Mouse (Mus musculus): ENCODE data around the gene Fras1. TPM values are rescaled to one million over a fixed set of nuclear protein-coding genes. Genes with fewer than 3 reads are reported as not detected.

Gene Fras1
- polyA plus RNA-seq, 1 experiment: 1.5 TPM

- Histone ChIP-seq H3ac (ENCODE audit: control insufficient read depth, insufficient read length) (no peak overlapping the region), H3K27me3 (ENCODE audit: control insufficient read depth, insufficient read depth, insufficient read length) (no peaks in the 10 kb centered on the region), H3K4me3 (no peak overlapping the region), H3K79me2 (ENCODE audit: control insufficient read depth, insufficient read depth) (no peaks in the 10 kb centered on the region), H3K36me3 (ENCODE audit: control insufficient read depth, insufficient read depth) (no peaks in the 10 kb centered on the region), H3K4me2 (ENCODE audit: low read depth) (no peak overlapping the region)
- TF ChIP-seq MYOG (IDR thresholded peaks at IDR 0.05; ENCODE audit: control insufficient read depth in 1 of 3, insufficient read depth in 1 of 3, insufficient read length in 2 of 3, low read depth in 2 of 3) (no peak), E2F4 (IDR thresholded peaks at IDR 0.05; ENCODE audit: insufficient read depth) (no peak), REST (IDR thresholded peaks at IDR 0.05; ENCODE audit: insufficient read depth, insufficient read length) (no peak), POLR2A (IDR thresholded peaks at IDR 0.05; ENCODE audit: insufficient read length, low read depth) (no peak)
Observed at GRCm38 (mm10) chr5:96608581-96609280, 235.0 kb downstream of the Fras1 start.

- H3K27me3 ChIP-seq (ENCODE audit: control insufficient read depth, insufficient read depth, insufficient read length): no peaks in the 10 kb centered on the region
- H3K4me2 ChIP-seq (ENCODE audit: low read depth): no peak overlapping the region
- no peak for TF ChIP-seq MYOG (IDR thresholded peaks at IDR 0.05; ENCODE audit: control insufficient read depth in 1 of 3, insufficient read depth in 1 of 3, insufficient read length in 2 of 3, low read depth in 2 of 3)
- TF ChIP-seq SRF (IDR thresholded peaks at IDR 0.05; ENCODE audit: control insufficient read depth, insufficient read length, low read depth): no peak
- no peak for TF ChIP-seq POLR2AphosphoS2 (IDR thresholded peaks at IDR 0.05; ENCODE audit: insufficient read length, low read depth)
- no peak for TF ChIP-seq REST (IDR thresholded peaks at IDR 0.05; ENCODE audit: insufficient read depth, insufficient read length)
- TF ChIP-seq TCF12 (IDR thresholded peaks at IDR 0.05; ENCODE audit: insufficient read depth, poor library complexity, severe bottlenecking): no peak
- no peak for TF ChIP-seq MYOD1 (IDR thresholded peaks at IDR 0.05; ENCODE audit: control insufficient read depth in 1 of 3, insufficient read length in 2 of 3, low read depth in 2 of 3)
- TF ChIP-seq POLR2A (IDR thresholded peaks at IDR 0.05; ENCODE audit: insufficient read length, low read depth): no peak
- TF ChIP-seq TCF3 (IDR thresholded peaks at IDR 0.05; ENCODE audit: insufficient read length, low read depth): no peak
- TF ChIP-seq USF1 (IDR thresholded peaks at IDR 0.05; ENCODE audit: low read depth): no peak
- TF ChIP-seq E2F4 (IDR thresholded peaks at IDR 0.05; ENCODE audit: insufficient read depth): no peak
- TF ChIP-seq CEBPB (IDR thresholded peaks at IDR 0.05; ENCODE audit: insufficient read depth, poor library complexity, severe bottlenecking): no peak
- TF ChIP-seq MAX (IDR thresholded peaks at IDR 0.05; ENCODE audit: low read depth): no peak
Observed at GRCm38 (mm10) chr5:96612077-96612476, 238.3 kb downstream of the Fras1 start.

GRCm38 (mm10) chr5:96616954-96617646, 243.3 kb downstream of the Fras1 start:
- TF ChIP-seq POLR2AphosphoS2 (IDR thresholded peaks at IDR 0.05; ENCODE audit: insufficient read length, low read depth): no peak
- TF ChIP-seq MYOD1 (IDR thresholded peaks at IDR 0.05; ENCODE audit: control insufficient read depth in 1 of 3, insufficient read length in 2 of 3, low read depth in 2 of 3): peak in 2 of 3 experiments; percentile 46 to 69
- no peak for TF ChIP-seq TCF12 (IDR thresholded peaks at IDR 0.05; ENCODE audit: insufficient read depth, poor library complexity, severe bottlenecking)
- no peak for TF ChIP-seq SRF (IDR thresholded peaks at IDR 0.05; ENCODE audit: control insufficient read depth, insufficient read length, low read depth)
- no peak for TF ChIP-seq POLR2A (IDR thresholded peaks at IDR 0.05; ENCODE audit: insufficient read length, low read depth)
- TF ChIP-seq TCF3 (IDR thresholded peaks at IDR 0.05; ENCODE audit: insufficient read length, low read depth): no peak
- TF ChIP-seq REST (IDR thresholded peaks at IDR 0.05; ENCODE audit: insufficient read depth, insufficient read length): no peak
- TF ChIP-seq E2F4 (IDR thresholded peaks at IDR 0.05; ENCODE audit: insufficient read depth): no peak
- TF ChIP-seq MYOG (IDR thresholded peaks at IDR 0.05; ENCODE audit: control insufficient read depth in 1 of 3, insufficient read depth in 1 of 3, insufficient read length in 2 of 3, low read depth in 2 of 3): peak in 1 of 3 experiments; percentile 44
- TF ChIP-seq CEBPB (IDR thresholded peaks at IDR 0.05; ENCODE audit: insufficient read depth, poor library complexity, severe bottlenecking): no peak
- Histone ChIP-seq H3K4me2 (ENCODE audit: low read depth) (peak overlapping the region; percentile 4), H3K36me3 (ENCODE audit: control insufficient read depth, insufficient read depth) (no peaks in the 10 kb centered on the region), H3K79me2 (ENCODE audit: control insufficient read depth, insufficient read depth) (no peaks in the 10 kb centered on the region), H3ac (ENCODE audit: control insufficient read depth, insufficient read length) (no peak overlapping the region), H3K27me3 (ENCODE audit: control insufficient read depth, insufficient read depth, insufficient read length) (no peaks in the 10 kb centered on the region), H3K4me3 (no peak overlapping the region)

More at GRCm38 (mm10) chr5:96612077-96612476, 238.3 kb downstream of the Fras1 start:
- no peak overlapping the region for H3K4me3 ChIP-seq
- no peaks in the 10 kb centered on the region for H3K79me2 ChIP-seq (ENCODE audit: control insufficient read depth, insufficient read depth)
- H3ac ChIP-seq (ENCODE audit: control insufficient read depth, insufficient read length): no peak overlapping the region
- H3K36me3 ChIP-seq (ENCODE audit: control insufficient read depth, insufficient read depth): no peaks in the 10 kb centered on the region

DNA sequence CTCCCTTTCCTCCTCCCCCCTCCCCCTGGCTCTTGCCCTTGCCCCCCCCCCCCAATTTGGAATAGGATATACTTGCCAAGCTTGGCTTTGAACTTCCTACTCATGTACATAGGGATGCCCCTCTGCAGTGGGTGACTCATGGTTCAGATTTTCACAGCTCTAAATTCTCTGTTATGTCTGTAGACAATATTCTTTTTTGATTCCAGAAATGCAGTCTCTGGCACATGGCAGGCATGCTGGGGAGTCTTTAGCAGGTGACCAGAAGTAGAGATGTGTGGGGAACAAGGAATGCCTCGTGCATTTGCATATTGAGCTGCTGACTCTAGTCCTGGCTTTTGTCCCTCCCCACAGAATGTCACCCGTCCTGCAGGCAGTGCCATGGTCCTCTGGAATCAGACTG, 244.3 kb downstream of the Fras1 start:
- H3K4me3 ChIP-seq: no peak overlapping the region
- no peaks in the 10 kb centered on the region for H3K27me3 ChIP-seq (ENCODE audit: control insufficient read depth, insufficient read depth, insufficient read length)
- H3K36me3 ChIP-seq (ENCODE audit: control insufficient read depth, insufficient read depth): no peaks in the 10 kb centered on the region
- TF ChIP-seq MAX (IDR thresholded peaks at IDR 0.05; ENCODE audit: low read depth) (no peak), REST (IDR thresholded peaks at IDR 0.05; ENCODE audit: insufficient read depth, insufficient read length) (no peak)
- no peaks in the 10 kb centered on the region for H3K79me2 ChIP-seq (ENCODE audit: control insufficient read depth, insufficient read depth)
- no peak overlapping the region for H3ac ChIP-seq (ENCODE audit: control insufficient read depth, insufficient read length)
- no peak overlapping the region for H3K4me2 ChIP-seq (ENCODE audit: low read depth)

GRCm38 (mm10) chr5:96620209-96620608, 246.5 kb downstream of the Fras1 start:
- TF ChIP-seq E2F4 (IDR thresholded peaks at IDR 0.05; ENCODE audit: insufficient read depth) (no peak), TCF3 (IDR thresholded peaks at IDR 0.05; ENCODE audit: insufficient read length, low read depth) (no peak), USF1 (IDR thresholded peaks at IDR 0.05; ENCODE audit: low read depth) (no peak), MYOD1 (IDR thresholded peaks at IDR 0.05; ENCODE audit: control insufficient read depth in 1 of 3, insufficient read length in 2 of 3, low read depth in 2 of 3) (no peak)
- H3K4me2 ChIP-seq (ENCODE audit: low read depth): peak overlapping the region; percentile 48
- H3ac ChIP-seq (ENCODE audit: control insufficient read depth, insufficient read length): no peak overlapping the region
- H3K79me2 ChIP-seq (ENCODE audit: control insufficient read depth, insufficient read depth): no peaks in the 10 kb centered on the region
- no peak overlapping the region for H3K4me3 ChIP-seq
- H3K27me3 ChIP-seq (ENCODE audit: control insufficient read depth, insufficient read depth, insufficient read length): no peaks in the 10 kb centered on the region
- H3K36me3 ChIP-seq (ENCODE audit: control insufficient read depth, insufficient read depth): no peaks in the 10 kb centered on the region
